Comparison of ENCODE assay signal across 17 mouse cellular contexts in genomic region chr14:72725865-72726264, GRCm38 (mm10).
"Had no signal": no experiment of that assay in that cellular context is flagged by ENCODE, and none has a peak within 500 bp of the region (broad histone marks: within the 10 kb centered on the region; RNA-seq: fewer than 3 reads in every experiment).

No protein-coding gene starts in this region.

- H3K9me3 ChIP-seq: liver, embryonic 13.5 days; midbrain, embryonic 12.5 days; midbrain, embryonic 15.5 days; neural tube, embryonic 12.5 days; neural tube, embryonic 15.5 days had no signal

- ATAC-seq: intestine, postnatal 0 days; midbrain, embryonic 15.5 days had no signal

- H3K4me1 ChIP-seq: liver, embryonic 13.5 days; midbrain, embryonic 12.5 days; midbrain, embryonic 15.5 days; neural tube, embryonic 12.5 days; neural tube, embryonic 15.5 days had no signal

- H3K4me3 ChIP-seq: layer of hippocampus, adult 2 months; left cerebral cortex, adult 2 months; liver, embryonic 13.5 days; midbrain, embryonic 12.5 days; midbrain, embryonic 15.5 days; neural tube, embryonic 12.5 days; neural tube, embryonic 15.5 days had no signal

- H3K9ac ChIP-seq: liver, embryonic 13.5 days; midbrain, embryonic 12.5 days; midbrain, embryonic 15.5 days; neural tube, embryonic 12.5 days; neural tube, embryonic 15.5 days had no signal

- H3K4me2 ChIP-seq: liver, embryonic 13.5 days; midbrain, embryonic 12.5 days; midbrain, embryonic 15.5 days; neural tube, embryonic 12.5 days; neural tube, embryonic 15.5 days had no signal

- DNase-seq: kidney, adult 2 months; kidney, postnatal 25 days; layer of hippocampus, postnatal 36 days; liver, embryonic 13.5 days; lung, adult 2 months; right cerebral cortex, postnatal 14 days; spleen, adult 18-20 months; thymus, postnatal 25 days had no signal

- H3K27me3 ChIP-seq: liver, embryonic 13.5 days; midbrain, embryonic 12.5 days; midbrain, embryonic 15.5 days; neural tube, embryonic 12.5 days; neural tube, embryonic 15.5 days had no signal

- H3K27ac ChIP-seq: kidney, postnatal 0 days; layer of hippocampus, adult 2 months; left cerebral cortex, adult 2 months; liver, embryonic 13.5 days; macrophage; midbrain, embryonic 12.5 days; midbrain, embryonic 15.5 days; neural tube, embryonic 12.5 days; neural tube, embryonic 15.5 days had no signal

- H3K36me3 ChIP-seq: liver, embryonic 13.5 days; midbrain, embryonic 12.5 days; midbrain, embryonic 15.5 days; neural tube, embryonic 12.5 days; neural tube, embryonic 15.5 days had no signal
